Mouse (Mus musculus): Measurements from ENCODE around the gene Spata3. TPM values are rescaled to one million over a fixed set of nuclear protein-coding genes. Genes with fewer than 3 reads are reported as not detected.

Spata3 gene
- polyA plus RNA-seq, 1 experiment = not detected

DNA sequence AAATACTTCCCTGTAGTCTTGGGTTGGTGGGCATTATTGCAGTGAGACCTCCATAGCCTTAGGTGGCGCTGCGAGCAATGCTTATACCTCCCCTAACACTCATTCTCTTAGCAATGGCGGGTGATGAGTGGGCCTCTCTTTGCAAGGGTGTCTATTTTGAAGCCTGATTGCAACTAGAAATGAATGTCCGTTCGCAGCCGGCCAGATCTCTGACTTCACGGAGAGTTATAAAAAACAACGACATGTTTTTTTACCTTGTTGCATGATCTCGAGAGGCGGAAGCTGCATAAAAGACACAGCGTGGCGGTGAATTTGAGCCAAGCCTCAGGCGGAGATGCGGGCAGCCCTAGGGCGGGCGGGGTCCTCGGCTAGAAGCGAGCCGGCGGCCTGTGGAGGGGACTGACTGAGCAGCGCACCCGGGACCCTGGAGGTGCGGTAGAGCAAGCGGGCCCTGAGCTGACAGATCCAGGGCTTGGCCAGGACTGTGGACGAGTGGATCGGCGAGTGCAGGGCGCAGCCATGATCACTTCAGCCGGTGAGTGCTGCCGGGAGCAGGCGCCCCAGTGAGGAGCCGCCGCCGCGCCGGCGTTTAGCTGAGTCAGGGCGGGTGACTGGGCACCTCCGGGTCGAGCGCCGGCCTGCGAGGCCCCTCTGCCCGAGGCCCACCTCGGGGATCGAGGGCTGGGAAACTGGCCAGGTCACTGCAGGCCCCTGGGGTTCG, 47.8 kb downstream of the Spata3 start, which contains the start of gene Psmd1:
Psmd1 (plus strand) TSS at position 117 of the 721 bp plus-strand sequence.
- WGBS = under 1% methylated on average over 46 of the region's 47 CpGs
- no peak for DNase-seq (ENCODE audit: low read depth, low spot score)

DNA sequence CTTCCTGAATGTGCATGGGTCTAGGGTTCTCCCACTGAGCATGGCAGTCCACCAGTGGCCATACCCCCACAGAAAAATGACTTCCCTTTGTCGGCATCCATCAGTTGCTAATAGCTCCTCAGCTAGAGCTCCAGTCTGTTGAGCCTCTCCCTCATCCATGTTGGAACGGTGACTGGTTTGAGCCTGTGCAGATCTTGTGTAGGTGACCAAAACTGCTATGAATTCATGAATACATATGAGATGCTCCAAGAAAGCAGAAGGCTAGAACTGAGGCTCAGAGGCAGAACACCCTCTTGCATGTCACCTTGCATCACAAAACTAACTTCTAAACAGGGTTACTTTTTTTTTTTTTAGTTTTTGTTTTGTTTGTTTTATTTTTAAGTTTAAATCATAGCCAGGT, 59.9 kb downstream of the Spata3 start:
- no peak for DNase-seq (ENCODE audit: low read depth, low spot score)
- WGBS = 98% methylated on average over 2 of the region's 2 CpGs

Other genes with a start within 250 kb of the Spata3 start
- gene A630001G21Rik, start 238.2 kb upstream of the Spata3 start, polyA plus RNA-seq (2012; rRNA removed) = 2.6 and 2.8 TPM in 2 replicates
- 43.8 and 66.4 TPM in 2 replicates for gene Cab39, start 223.4 kb upstream of the Spata3 start, polyA plus RNA-seq (2012; rRNA removed)
- gene Itm2c, start 122.5 kb upstream of the Spata3 start, polyA plus RNA-seq (2012; rRNA removed) = 107 and 112 TPM in 2 replicates
- gene 4933407L21Rik, start 88.3 kb upstream of the Spata3 start, polyA plus RNA-seq (2012; rRNA removed) = 0.14 and 0.21 TPM in 2 replicates
- 2.0 and 4.9 TPM in 2 replicates for gene Gpr55, start 55.8 kb upstream of the Spata3 start, polyA plus RNA-seq (2012; rRNA removed)
- 4.2 and 7.3 TPM in 2 replicates for gene 2810459M11Rik, start 29.0 kb downstream of the Spata3 start, polyA plus RNA-seq (2012; rRNA removed)
- gene Psmd1, start 47.6 kb downstream of the Spata3 start, polyA plus RNA-seq (2012; rRNA removed) = 55.9 and 64.8 TPM in 2 replicates
- 2.0 and 3.8 TPM in 2 replicates for gene Htr2b, start 95.2 kb downstream of the Spata3 start, polyA plus RNA-seq (2012; rRNA removed)
- not detected in 2 replicates for gene Gm21972, start 116.8 kb downstream of the Spata3 start, polyA plus RNA-seq (2012; rRNA removed)
- gene Armc9, start 138.0 kb downstream of the Spata3 start, polyA plus RNA-seq (2012; rRNA removed) = 1.8 and 1.9 TPM in 2 replicates

Data from large intestine, adult 2 months (tissue).